Mouse (Mus musculus) hindbrain, embryonic 16.5 days (tissue): ENCODE results near the gene H2afy. TPM values are rescaled to one million over a fixed set of nuclear protein-coding genes. Genes with fewer than 3 reads are reported as not detected.
"Not testable (repeated sequence)": the region's sequence is repeated elsewhere in the genome, so short reads cannot be mapped to it uniquely, and the experiment has no call there.

Experiments
- ATAC-seq: fragments of 200-750 bp; cut with Nextera tagmentation; 2 replicates; pipeline ENCODE4 v1.8.0; 2017; ENCODE audit warnings: moderate TSS enrichment, moderate library complexity
- H3K27ac ChIP-seq: fragments of 300-500 bp; sonication (generic); 2 replicates; pipeline ENCODE4 v1.5.1; 2014; ENCODE audit warnings: low read depth, mild to moderate bottlenecking, control low read depth, low read length, moderate library complexity
- H3K27me3 ChIP-seq: fragments of 300-500 bp; sonication (generic); replicated peaks from 2 replicates; pipeline ENCODE4 v1.6.1; 2014; ENCODE audit warnings: low read length; ENCODE audit not compliant: control insufficient read depth, insufficient read depth
- H3K36me3 ChIP-seq: fragments of 300-500 bp; sonication (generic); 2 replicates; pipeline ENCODE4 v1.6.1; 2014; ENCODE audit warnings: mild to moderate bottlenecking, low read length, moderate library complexity, mixed read lengths; ENCODE audit not compliant: control insufficient read depth, insufficient read depth
- H3K4me1 ChIP-seq: fragments of 300-500 bp; sonication (generic); 2 replicates; pipeline ENCODE4 v1.6.1; 2014; ENCODE audit warnings: low read depth, low read length; ENCODE audit not compliant: control insufficient read depth, insufficient read depth
- H3K4me2 ChIP-seq: fragments of 300-500 bp; sonication (generic); 2 replicates; pipeline ENCODE4 v1.6.1; 2014; ENCODE audit warnings: mild to moderate bottlenecking, low read length, control low read depth, moderate library complexity
- H3K4me3 ChIP-seq: fragments of 300-500 bp; sonication (generic); 2 replicates; pipeline ENCODE4 v1.5.1; 2014; ENCODE audit warnings: mild to moderate bottlenecking, low read length, control low read depth, moderate library complexity
- H3K9ac ChIP-seq: fragments of 300-500 bp; sonication (generic); 2 replicates; pipeline ENCODE4 v1.6.1; 2014; ENCODE audit warnings: low read depth, mild to moderate bottlenecking, control low read depth, low read length, moderate library complexity
- H3K9me3 ChIP-seq: fragments of 300-500 bp; sonication (generic); 2 replicates; pipeline ENCODE4 v1.6.1; 2014; ENCODE audit warnings: mild to moderate bottlenecking, low read length, moderate library complexity; ENCODE audit not compliant: control insufficient read depth
- WGBS: fragments of 180-500 bp; shearing (Covaris S2); extraction: QIAGEN DNeasy Blood & Tissue Kit; methylation state at CpG from one replicate; pipeline ENCODE4 v1.1.7; 2014; 5-methylcytosine and 5-hydroxymethylcytosine counted together
- polyA plus RNA-seq: library from polyadenylated mRNA; unstranded; fragments of >200 nt; fragmentation: Nextera tagmentation; extraction: Ambion mirVana; gene quantifications from 2 replicates; pipeline ENCODE4 v1.2.1, GENCODE M21; 2015

The H2afy gene
- polyA plus RNA-seq, 1 experiment from 2014 or later = 239 TPM

DNA sequence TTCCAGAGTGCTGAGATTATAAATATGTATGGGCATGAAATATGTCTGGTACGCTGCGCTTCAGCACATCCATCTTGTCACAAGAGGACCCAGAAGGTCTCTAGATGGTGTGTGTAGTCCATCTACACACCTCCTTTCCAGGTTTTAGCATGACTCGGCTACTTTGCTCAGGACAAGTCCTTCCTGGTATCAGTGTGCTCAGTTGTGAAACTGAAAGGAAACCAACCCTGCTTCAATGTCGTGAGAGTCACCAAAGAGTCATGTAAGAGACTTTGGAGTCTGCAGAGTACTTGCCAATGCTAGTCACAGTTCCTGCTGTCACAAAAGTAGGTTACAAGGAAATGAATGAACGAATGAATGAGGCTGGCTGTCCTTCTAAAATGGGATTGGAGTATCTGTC, 80.4 kb downstream of the H2afy start:
- Histone ChIP-seq H3K36me3 (no peaks in the 10 kb centered on the region), H3K4me1 (peaks cover 3% of the 10 kb centered on the region; the same call in 1 of the 2 replicates), H3K9me3 (no peaks in the 10 kb centered on the region), H3K4me2 (no peak overlapping the region), H3K27ac (no peak overlapping the region), H3K4me3 (no peak overlapping the region), H3K27me3 (no peaks in the 10 kb centered on the region), H3K9ac (no peak overlapping the region)
- 90% methylated on average over 5 of the region's 5 CpGs for WGBS
- no peak for ATAC-seq

- no peaks in the 10 kb centered on the region for H3K36me3 ChIP-seq
- peaks cover 3% of the 10 kb centered on the region; the same call in 1 of the 2 replicates for H3K4me1 ChIP-seq
- H3K27me3 ChIP-seq = no peaks in the 10 kb centered on the region
- no peak overlapping the region for H3K9ac ChIP-seq
- no peak overlapping the region for H3K4me2 ChIP-seq
- no peaks in the 10 kb centered on the region for H3K9me3 ChIP-seq
- no peak for ATAC-seq
- WGBS = 45% methylated on average over 6 of the region's 6 CpGs
- H3K27ac ChIP-seq = no peak overlapping the region; the same call in 1 of the 2 replicates
- no peak overlapping the region for H3K4me3 ChIP-seq
Observed at GRCm38 (mm10) chr13:56054089-56054488, 82.1 kb downstream of the H2afy start.

DNA sequence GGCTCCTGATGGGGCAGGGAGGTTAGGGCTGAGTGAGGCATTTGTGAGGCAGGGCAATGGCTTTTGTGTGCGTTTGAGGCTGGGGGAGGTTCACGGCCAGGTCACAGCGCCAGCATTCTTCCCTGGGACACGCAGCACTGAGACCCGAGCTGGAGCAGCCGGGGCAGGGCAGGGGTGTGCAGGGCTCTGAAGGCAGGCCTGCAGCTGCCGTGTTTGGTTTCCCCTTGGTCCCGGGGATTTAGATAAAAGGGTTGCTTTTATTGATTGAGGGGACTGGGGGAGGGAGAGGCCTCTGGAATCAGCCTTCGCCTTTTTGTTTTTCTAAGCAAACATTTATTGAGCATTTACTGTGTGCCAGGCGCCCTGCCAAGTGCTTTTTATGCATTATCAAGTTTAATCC, 83.4 kb downstream of the H2afy start:
- no peaks in the 10 kb centered on the region for H3K27me3 ChIP-seq
- H3K4me1 ChIP-seq = peaks cover 3% of the 10 kb centered on the region; the same call in 1 of the 2 replicates
- no peak overlapping the region for H3K4me2 ChIP-seq
- ATAC-seq = no peak
- H3K4me3 ChIP-seq = no peak overlapping the region
- no peaks in the 10 kb centered on the region for H3K36me3 ChIP-seq
- no peak overlapping the region for H3K9ac ChIP-seq
- H3K27ac ChIP-seq = no peak overlapping the region
- 15% methylated on average over 10 of the region's 10 CpGs for WGBS
- H3K9me3 ChIP-seq = no peaks in the 10 kb centered on the region

DNA sequence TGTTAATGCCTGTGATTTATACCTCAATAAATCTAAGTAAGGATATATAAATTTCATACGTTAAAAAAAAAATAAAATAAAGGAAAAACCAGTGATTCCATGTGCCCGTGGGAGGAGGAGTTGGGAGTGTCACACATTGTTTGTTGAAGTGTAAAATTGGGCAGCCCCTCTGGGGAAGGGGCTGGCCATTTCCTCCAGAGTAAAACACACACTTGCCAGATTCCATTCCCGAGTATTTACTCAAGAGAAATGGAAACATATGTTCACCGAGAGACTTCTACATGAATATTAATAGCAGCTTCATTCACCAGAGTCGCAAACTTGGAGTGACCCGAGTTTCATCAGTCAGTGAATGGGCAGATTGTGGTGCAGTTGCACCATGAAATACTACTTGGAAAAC, 85.9 kb downstream of the H2afy start:
- no peaks in the 10 kb centered on the region for H3K9me3 ChIP-seq
- no peak overlapping the region for H3K27ac ChIP-seq
- no peak for ATAC-seq
- H3K36me3 ChIP-seq = no peaks in the 10 kb centered on the region
- 27% methylated on average over 6 of the region's 6 CpGs for WGBS
- no peak overlapping the region for H3K4me2 ChIP-seq
- no peaks in the 10 kb centered on the region for H3K27me3 ChIP-seq
- H3K4me3 ChIP-seq = no peak overlapping the region
- no peak overlapping the region for H3K9ac ChIP-seq
- H3K4me1 ChIP-seq = peaks cover 3% of the 10 kb centered on the region; the same call in 1 of the 2 replicates

DNA sequence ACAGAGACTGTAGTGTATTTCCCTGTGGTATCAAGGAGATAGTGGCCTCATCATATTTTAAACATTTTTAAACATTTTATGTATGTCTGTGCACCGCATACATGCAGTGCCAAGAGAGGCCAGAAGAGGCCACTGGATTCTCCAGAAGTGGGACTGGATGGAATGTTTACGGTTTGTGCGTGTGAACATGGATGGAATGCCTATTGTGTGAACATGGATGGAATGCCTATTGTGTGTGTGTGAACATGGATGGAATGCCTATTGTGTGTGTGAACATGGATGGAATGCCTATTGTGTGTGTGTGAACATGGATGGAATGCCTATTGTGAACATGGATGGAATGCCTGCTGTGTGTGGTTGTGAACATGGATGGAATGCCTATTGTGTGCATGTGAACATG, 93.9 kb downstream of the H2afy start:
- Histone ChIP-seq H3K27me3 (no peaks in the 10 kb centered on the region), H3K27ac (no peak overlapping the region), H3K9ac (no peak overlapping the region), H3K4me1 (no peaks in the 10 kb centered on the region), H3K4me3 (no peak overlapping the region), H3K4me2 (no peak overlapping the region), H3K36me3 (no peaks in the 10 kb centered on the region), H3K9me3 (no peaks in the 10 kb centered on the region)
- ATAC-seq = no peak
- 90% methylated on average over 3 of the region's 3 CpGs for WGBS

- no peak overlapping the region for H3K4me2 ChIP-seq
- H3K36me3 ChIP-seq = no peaks in the 10 kb centered on the region
- no peak overlapping the region for H3K27ac ChIP-seq
- no peak overlapping the region for H3K4me3 ChIP-seq
- H3K9ac ChIP-seq = no peak overlapping the region
- H3K27me3 ChIP-seq = no peaks in the 10 kb centered on the region
- H3K9me3 ChIP-seq = no peaks in the 10 kb centered on the region
- WGBS = 77% methylated on average over 3 of the region's 3 CpGs
- H3K4me1 ChIP-seq = no peaks in the 10 kb centered on the region
- no peak for ATAC-seq
Observed at GRCm38 (mm10) chr13:56040621-56041020, 95.5 kb downstream of the H2afy start.

DNA sequence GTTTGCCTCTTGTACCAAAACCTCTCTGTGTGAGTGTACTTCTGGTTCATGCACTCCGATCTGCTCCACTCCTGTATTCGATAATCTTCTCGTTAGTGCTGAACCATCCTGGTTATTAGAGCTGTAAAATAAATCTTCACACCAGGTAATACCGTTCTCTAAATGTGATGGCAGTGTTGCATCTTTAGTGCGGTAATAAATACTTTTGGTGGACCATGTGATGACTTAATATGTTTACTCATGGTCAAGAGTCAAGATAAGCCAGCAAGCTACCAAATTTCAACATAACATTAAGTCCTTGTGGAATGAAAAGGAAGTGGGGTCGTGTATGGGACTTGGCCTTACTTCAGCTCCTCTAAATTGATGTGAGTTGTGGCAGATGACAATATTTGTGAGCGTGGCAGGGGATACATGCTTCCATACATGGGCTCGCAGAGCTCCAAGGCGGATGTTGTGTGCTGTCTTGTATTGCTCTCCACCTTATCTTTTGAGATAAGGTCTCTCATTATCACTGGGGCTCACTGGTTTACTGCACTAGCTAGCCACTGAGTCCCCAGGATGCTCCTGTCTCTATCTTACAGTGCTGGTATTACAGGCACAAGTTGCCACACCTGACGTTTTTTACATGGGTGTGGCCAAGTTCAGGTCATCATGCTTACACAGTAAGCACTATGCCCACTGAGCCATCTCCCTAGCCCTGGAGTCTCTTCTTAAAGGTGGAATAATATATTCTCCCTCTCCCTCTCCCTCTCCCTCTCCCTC, 96.4 kb downstream of the H2afy start:
- no peaks in the 10 kb centered on the region for H3K4me1 ChIP-seq
- 86% methylated on average over 10 of the region's 10 CpGs for WGBS
- H3K36me3 ChIP-seq = no peaks in the 10 kb centered on the region
- H3K4me2 ChIP-seq = no peak overlapping the region
- no peak for ATAC-seq
- no peaks in the 10 kb centered on the region for H3K27me3 ChIP-seq
- no peaks in the 10 kb centered on the region for H3K9me3 ChIP-seq
- H3K4me3 ChIP-seq = no peak overlapping the region
- no peak overlapping the region for H3K27ac ChIP-seq
- H3K9ac ChIP-seq = no peak overlapping the region

- Histone ChIP-seq H3K4me1 (no peaks in the 10 kb centered on the region), H3K9ac (no peak overlapping the region), H3K27ac (no peak overlapping the region), H3K36me3 (no peaks in the 10 kb centered on the region), H3K4me2 (no peak overlapping the region), H3K27me3 (no peaks in the 10 kb centered on the region), H3K4me3 (no peak overlapping the region), H3K9me3 (no peaks in the 10 kb centered on the region)
- WGBS = 81% methylated on average over 4 of the region's 4 CpGs
- no peak for ATAC-seq
Observed at GRCm38 (mm10) chr13:56029006-56029405, 107.2 kb downstream of the H2afy start.

DNA sequence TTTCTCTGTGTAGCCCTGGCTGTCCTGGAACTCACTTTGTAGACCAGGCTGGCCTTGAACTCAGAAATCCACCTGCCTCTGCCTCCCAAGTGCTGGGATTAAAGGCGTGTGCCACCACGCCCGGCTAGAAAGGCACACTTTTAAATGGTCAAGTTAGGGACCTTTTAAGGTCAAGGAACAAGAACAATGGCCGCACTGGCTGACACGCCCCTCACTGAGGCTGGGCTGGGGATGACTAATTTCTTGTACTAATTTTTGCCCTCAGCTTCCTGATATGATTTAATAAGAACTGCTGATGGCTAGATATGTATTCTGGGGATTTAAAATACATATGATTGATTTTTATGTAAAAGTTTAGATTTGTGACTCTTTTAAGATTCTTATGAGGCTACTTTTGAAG, 108.2 kb downstream of the H2afy start:
- 65% methylated on average over 5 of the region's 5 CpGs for WGBS
- not testable (repeated sequence) for H3K27ac ChIP-seq, H3K4me1 ChIP-seq, H3K4me3 ChIP-seq, H3K9ac ChIP-seq, H3K4me2 ChIP-seq, H3K27me3 ChIP-seq, H3K9me3 ChIP-seq, H3K36me3 ChIP-seq, ATAC-seq
